Mouse (Mus musculus): Measurements from ENCODE around the gene Pacrg.

GRCm38 (mm10) chr17:10431849-10432524 lies 408.1 kb downstream of the Pacrg start:
- TF ChIP-seq CTCF (IDR thresholded peaks at IDR 0.05; ENCODE audit: low read depth, low read length) (no peak), GATA1 (IDR thresholded peaks at IDR 0.05; ENCODE audit: borderline replicate concordance, low read length) (no peak), TAL1 (conservative IDR thresholded peaks at IDR 0.05; ENCODE audit: low read depth, low read length) (no peak), GATA2 (IDR thresholded peaks at IDR 0.05; ENCODE audit: borderline replicate concordance, low read depth, low read length) (no peak), POLR2AphosphoS5 (IDR thresholded peaks at IDR 0.05; ENCODE audit: insufficient replicate concordance, low read depth, low read length) (no peak)

All from G1E (cell line).